Mouse (Mus musculus) thymus, postnatal 10 days (tissue): ENCODE results near the gene Coq10a.
"Not testable (repeated sequence)": the region's sequence is repeated elsewhere in the genome, so short reads cannot be mapped to it uniquely, and the experiment has no call there.

ENCODE experiments used
- DNase-seq, 2 experiments: peaks; one replicate each; pipeline ENCODE4 v3.0.0; 2021; ENCODE audit warnings: low spot score in 2 of 2

The Coq10a gene

GRCm38 (mm10) chr10:128344568-128345275 lies 24.1 kb downstream of the Coq10a start:
- DNase-seq, result peak; percentile 68 to 71

- DNase-seq, result no peak
Observed at GRCm38 (mm10) chr10:128343436-128343835, 25.4 kb downstream of the Coq10a start.

GRCm38 (mm10) chr10:128340257-128340656 lies 28.5 kb downstream of the Coq10a start:
- DNase-seq, result no peak

GRCm38 (mm10) chr10:128338948-128339347 lies 29.8 kb downstream of the Coq10a start:
- no peak for DNase-seq

- no peak for DNase-seq
Observed at GRCm38 (mm10) chr10:128338415-128338814, 30.4 kb downstream of the Coq10a start.

GRCm38 (mm10) chr10:128337306-128338181 lies 31.3 kb downstream of the Coq10a start, which contains the start of gene Cs:
Gene Cs, plus strand, starts transcription at chr10:128337734.
- peak; percentile 96 to 98 for DNase-seq

GRCm38 (mm10) chr10:128336597-128336996 lies 32.2 kb downstream of the Coq10a start:
- DNase-seq, result no peak

- no peak for DNase-seq
Observed at GRCm38 (mm10) chr10:128336195-128336594, 32.6 kb downstream of the Coq10a start.

- DNase-seq, result peak; percentile 71 to 88
Observed at GRCm38 (mm10) chr10:128335582-128335981, 33.2 kb downstream of the Coq10a start.

- not testable (repeated sequence) for DNase-seq
Observed at GRCm38 (mm10) chr10:128332358-128333249, 36.2 kb downstream of the Coq10a start.

- no peak for DNase-seq
Observed at GRCm38 (mm10) chr10:128327610-128328009, 41.2 kb downstream of the Coq10a start.

- DNase-seq, result no peak
Observed at GRCm38 (mm10) chr10:128326825-128327224, 42.0 kb downstream of the Coq10a start.

- DNase-seq, result no peak
Observed at GRCm38 (mm10) chr10:128323516-128323915, 45.3 kb downstream of the Coq10a start.

GRCm38 (mm10) chr10:128322141-128323108 lies 46.4 kb downstream of the Coq10a start, which contains the start of gene Cnpy2:
Gene Cnpy2, plus strand, starts transcription at chr10:128322459.
- peak; percentile 75 to 76 for DNase-seq

GRCm38 (mm10) chr10:128321641-128322040 lies 47.2 kb downstream of the Coq10a start:
- DNase-seq, result no peak

GRCm38 (mm10) chr10:128315578-128315977 lies 53.2 kb downstream of the Coq10a start:
- DNase-seq, result no peak
